Mouse (Mus musculus): ENCODE data around the gene Gm38393. TPM values are rescaled to one million over a fixed set of nuclear protein-coding genes. Genes with fewer than 3 reads are reported as not detected.

Gene Gm38393
- total RNA-seq (2015; ENCODE audit: low replicate concordance) (not detected in 2 replicates), total RNA-seq (2017; ENCODE audit: low replicate concordance) (0.09 TPM in 1 of 2 replicates, not detected in the other)

- ATAC-seq (replicated peaks; ENCODE audit: low FRiP score, poor library complexity, severe bottlenecking): no peak
Measured at GRCm38 (mm10) chr7:60004606-60005330, at the start of gene Gm38393, which contains the start of gene Snurf. TSS of gene Gm38393 (minus strand) at chr7:60005064. TSS of gene Snurf (minus strand) at chr7:60005049.

GRCm38 (mm10) chr7:60047481-60048201 is 42.8 kb upstream of the Gm38393 start:
- ATAC-seq (replicated peaks; ENCODE audit: low FRiP score, poor library complexity, severe bottlenecking): no peak

GRCm38 (mm10) chr7:60013186-60013585 is 8.3 kb upstream of the Gm38393 start:
- ATAC-seq (replicated peaks; ENCODE audit: low FRiP score, poor library complexity, severe bottlenecking): no peak

- ATAC-seq (replicated peaks; ENCODE audit: low FRiP score, poor library complexity, severe bottlenecking): no peak
Measured at GRCm38 (mm10) chr7:60007727-60008360, 3.0 kb upstream of the Gm38393 start.

GRCm38 (mm10) chr7:60006262-60006661 is 1.4 kb upstream of the Gm38393 start:
- ATAC-seq (replicated peaks; ENCODE audit: low FRiP score, poor library complexity, severe bottlenecking): no peak

- no peak for ATAC-seq (replicated peaks; ENCODE audit: low FRiP score, poor library complexity, severe bottlenecking)
Measured at GRCm38 (mm10) chr7:60003921-60004605, 801 bp downstream of the Gm38393 start.

- ATAC-seq (replicated peaks; ENCODE audit: low FRiP score, poor library complexity, severe bottlenecking): no peak
Measured at GRCm38 (mm10) chr7:60003006-60003865, 1.6 kb downstream of the Gm38393 start.

- ATAC-seq (replicated peaks; ENCODE audit: low FRiP score, poor library complexity, severe bottlenecking): no peak
Measured at GRCm38 (mm10) chr7:59978646-59979045, 26.2 kb downstream of the Gm38393 start.

Other genes starting within 250 kb of the Gm38393 start
- not detected in 2 replicates for gene Snurf, start within 50 bp of the Gm38393 start, total RNA-seq (2015; ENCODE audit: low replicate concordance)
- not detected in 2 replicates for gene Snurf, start within 50 bp of the Gm38393 start, total RNA-seq (2017; ENCODE audit: low replicate concordance)
- gene Snrpn, start 135.2 kb upstream of the Gm38393 start, total RNA-seq (2015; ENCODE audit: low replicate concordance): not detected in 2 replicates
- gene Snrpn, start 135.2 kb upstream of the Gm38393 start, total RNA-seq (2017; ENCODE audit: low replicate concordance): not detected in 2 replicates